ENCODE assay signal across 20 mouse cellular contexts in the genomic region with DNA sequence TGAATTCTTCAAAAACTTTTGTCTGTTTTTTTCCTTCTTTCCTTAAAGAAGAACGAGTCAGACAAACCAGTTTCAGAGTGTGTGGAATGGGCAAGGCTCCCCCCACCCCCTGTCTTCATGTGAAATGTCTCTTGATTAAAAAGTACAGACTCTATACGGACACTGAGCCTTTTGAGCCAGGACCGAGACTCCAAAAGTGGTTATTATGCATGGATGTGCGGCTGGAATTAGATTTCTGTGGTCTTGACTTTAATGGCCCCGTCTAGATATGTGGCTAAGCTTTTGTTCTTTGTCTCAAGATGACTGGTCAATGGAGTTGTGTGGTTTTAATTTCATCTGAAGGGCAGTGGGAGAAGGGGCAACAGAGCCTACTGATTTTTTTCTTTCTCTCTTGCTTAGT. TPM values are rescaled to one million over a fixed set of nuclear protein-coding genes. Genes with fewer than 3 reads are reported as not detected.
"Had no signal": no experiment of that assay in that cellular context is flagged by ENCODE, and none has a peak within 500 bp of the region (broad histone marks: within the 10 kb centered on the region; RNA-seq: fewer than 3 reads in every experiment).

No protein-coding gene starts in this region.

- DNase-seq: retina, postnatal 1 day; right cerebral cortex, adult 18-20 months; right cerebral cortex, postnatal 14 days; right cerebral cortex, postnatal 25 days; right cerebral cortex, postnatal 4 days; spleen, adult 18-20 months; thymus, adult 2 months; thymus, postnatal 14 days; thymus, postnatal 25 days; thymus, postnatal 36 days; thymus, postnatal 4 days had no signal

- H3K4me1 ChIP-seq: neural tube, embryonic 12.5 days; neural tube, embryonic 13.5 days; neural tube, embryonic 15.5 days; stomach, embryonic 15.5 days had no signal

- H3K9ac ChIP-seq: neural tube, embryonic 12.5 days; neural tube, embryonic 13.5 days; neural tube, embryonic 15.5 days; stomach, embryonic 15.5 days had no signal

- H3K9me3 ChIP-seq: neural tube, embryonic 12.5 days; neural tube, embryonic 13.5 days; neural tube, embryonic 15.5 days; stomach, embryonic 15.5 days had no signal

- H3K36me3 ChIP-seq: neural tube, embryonic 12.5 days; neural tube, embryonic 13.5 days; neural tube, embryonic 15.5 days; stomach, embryonic 15.5 days had no signal

- H3K27ac ChIP-seq: neural tube, embryonic 12.5 days; neural tube, embryonic 13.5 days; neural tube, embryonic 15.5 days; stomach, embryonic 15.5 days; stomach, postnatal 0 days had no signal

- H3K4me3 ChIP-seq: neural tube, embryonic 12.5 days; neural tube, embryonic 13.5 days; neural tube, embryonic 15.5 days; stomach, embryonic 15.5 days had no signal

- H3K27me3 ChIP-seq: neural tube, embryonic 13.5 days; neural tube, embryonic 15.5 days; stomach, embryonic 15.5 days had no signal

- H3K4me2 ChIP-seq: neural tube, embryonic 12.5 days; neural tube, embryonic 13.5 days; neural tube, embryonic 15.5 days; stomach, embryonic 15.5 days had no signal

RNA-seq across cellular contexts. Expression of a gene that starts 29.8 kb away (rescaled TPM):
- polyA plus RNA-seq: small intestine, adult 2 months; stomach, embryonic 14.5 days; stomach, embryonic 16.5 days; stomach, postnatal 0 days; thymus, postnatal 0 days had no signal
